Mouse (Mus musculus) kidney, postnatal 25 days (tissue): ENCODE measurements around the gene Vps37c.

ENCODE experiments used
- DNase-seq, 2 experiments: peaks; one replicate each; pipeline ENCODE4 v3.0.0; 2021; ENCODE audit warnings: mixed read lengths in 2 of 2

The Vps37c gene

DNA sequence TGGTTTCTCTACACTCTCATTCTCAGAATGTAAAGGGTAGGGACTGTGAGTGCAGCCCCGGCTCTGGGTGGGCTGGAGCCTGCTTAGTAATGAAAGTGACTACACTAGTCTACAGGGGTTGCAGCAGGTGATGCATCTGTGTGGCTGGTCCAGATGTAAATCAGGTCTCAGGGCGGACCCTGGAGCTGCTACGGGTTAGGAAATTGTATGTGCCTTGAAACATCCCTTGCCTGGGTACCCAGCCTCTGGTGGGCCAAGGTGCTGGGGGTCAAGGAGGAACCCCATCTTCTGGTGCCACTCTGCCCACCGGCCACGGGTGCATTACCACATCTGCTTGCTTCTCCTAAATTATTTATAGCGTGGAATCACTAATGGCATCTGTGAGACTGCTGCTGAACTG, 25.6 kb downstream of the Vps37c start:
- DNase-seq, result no peak

GRCm38 (mm10) chr19:10714682-10715475, 26.3 kb downstream of the Vps37c start:
- DNase-seq, result peak; percentile 76 to 77

DNA sequence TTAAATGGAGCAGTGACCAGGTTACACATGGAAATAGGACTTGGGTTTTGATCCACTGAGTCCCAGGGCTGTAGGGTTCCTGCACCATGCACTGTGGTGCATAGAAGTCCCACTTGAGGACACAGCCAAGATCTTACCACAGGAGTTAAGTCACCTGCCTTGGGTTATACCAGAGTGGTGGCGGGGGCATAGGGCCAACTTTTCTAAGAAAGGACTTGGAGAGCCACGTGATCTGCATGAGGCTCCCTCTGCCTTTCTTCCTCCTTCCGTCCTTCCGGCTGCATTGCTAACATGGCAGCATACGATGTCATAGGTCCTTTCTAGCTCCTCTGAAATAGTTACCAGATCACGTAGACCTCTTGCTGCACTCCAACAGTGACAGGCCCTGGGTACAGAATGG, 26.9 kb downstream of the Vps37c start:
- DNase-seq, result peak in 1 of 2 experiments; percentile 23

GRCm38 (mm10) chr19:10718251-10718775, 29.8 kb downstream of the Vps37c start:
- DNase-seq, result peak in 1 of 2 experiments; percentile 40

- no peak for DNase-seq
These were observed 31.2 kb downstream of the Vps37c start for GRCm38 (mm10) chr19:10719751-10720150.

GRCm38 (mm10) chr19:10720524-10720923, 32.0 kb downstream of the Vps37c start:
- DNase-seq, result no peak

DNA sequence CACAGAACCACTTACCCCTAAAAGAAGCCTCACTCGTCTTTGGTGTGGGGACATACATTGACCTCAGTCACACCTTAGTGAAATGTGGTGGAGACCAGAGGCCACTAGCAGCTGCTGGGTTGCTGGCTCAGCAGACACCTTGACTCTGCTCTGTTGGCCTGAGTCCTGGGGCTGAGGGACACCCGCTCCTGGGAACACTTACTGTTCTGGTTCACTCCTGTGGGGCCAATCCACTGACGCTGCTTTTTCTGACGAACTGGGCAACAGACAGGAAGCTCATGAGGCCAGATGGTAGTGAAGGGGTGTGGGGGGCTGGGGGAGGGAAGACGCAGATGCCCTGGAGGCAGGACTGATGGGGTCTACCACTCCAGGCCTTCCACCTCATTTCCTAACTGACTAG, 32.5 kb downstream of the Vps37c start:
- no peak for DNase-seq

DNA sequence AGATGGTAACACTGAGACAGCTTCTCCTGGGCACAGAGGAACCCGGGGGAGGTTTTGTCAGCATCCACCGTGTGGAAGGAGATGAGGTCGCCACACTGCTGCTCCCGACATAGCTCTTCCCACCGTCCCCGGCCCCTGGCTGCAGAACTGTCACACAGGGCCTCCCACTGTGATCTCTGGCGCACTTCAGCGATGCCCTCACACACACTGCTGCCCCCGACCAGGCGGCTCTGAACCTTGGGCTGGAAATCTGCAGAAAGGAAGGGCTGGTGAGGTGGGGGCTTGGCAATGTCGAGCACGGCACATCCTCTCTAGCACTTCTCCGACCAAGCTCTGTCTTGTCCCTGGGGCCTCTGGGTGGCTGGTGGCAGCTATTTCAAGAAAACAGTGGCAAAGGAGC, 34.5 kb downstream of the Vps37c start:
- no peak for DNase-seq

GRCm38 (mm10) chr19:10723649-10724048, 35.1 kb downstream of the Vps37c start:
- no peak for DNase-seq

GRCm38 (mm10) chr19:10724629-10725363, 36.3 kb downstream of the Vps37c start:
- DNase-seq, result no peak

DNA sequence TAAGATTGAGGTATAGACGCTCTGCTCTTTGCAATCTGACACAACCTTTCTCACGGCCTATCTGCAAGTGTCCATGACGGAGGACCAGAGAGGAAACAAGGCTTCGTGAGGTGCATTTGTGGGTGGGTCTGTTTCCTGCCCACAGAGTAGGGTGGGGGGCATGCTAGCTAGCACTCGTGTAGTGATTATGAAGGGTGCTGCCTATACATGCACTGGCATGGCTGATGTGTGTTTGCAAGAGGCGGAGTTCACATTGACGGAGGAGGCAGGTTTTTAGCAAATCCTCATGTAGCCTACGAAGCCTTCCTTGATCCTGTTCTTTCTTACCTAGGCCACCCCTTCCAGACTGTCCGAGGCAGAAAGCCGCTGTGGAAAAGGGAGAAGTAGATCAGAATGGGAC, 41.4 kb downstream of the Vps37c start:
- DNase-seq, result no peak

DNA sequence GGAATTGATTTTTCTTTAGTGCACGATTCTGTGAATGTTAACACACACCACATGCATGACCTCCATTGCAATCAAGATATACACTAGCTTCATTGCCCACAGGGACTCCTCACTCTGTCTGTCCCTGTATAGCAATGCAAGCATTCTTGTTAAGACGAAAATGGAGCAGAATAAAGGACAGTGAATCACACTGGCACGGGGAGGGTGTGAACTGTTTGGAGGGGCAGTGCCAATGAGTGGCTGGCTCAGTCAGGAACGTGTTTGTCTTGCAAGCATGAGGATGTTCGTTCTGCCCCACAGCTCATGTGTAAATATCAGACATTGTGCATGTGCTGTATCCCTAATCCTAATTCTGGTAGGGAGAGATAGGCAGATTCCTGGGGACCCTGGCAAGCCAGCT, 41.9 kb downstream of the Vps37c start:
- no peak for DNase-seq

DNA sequence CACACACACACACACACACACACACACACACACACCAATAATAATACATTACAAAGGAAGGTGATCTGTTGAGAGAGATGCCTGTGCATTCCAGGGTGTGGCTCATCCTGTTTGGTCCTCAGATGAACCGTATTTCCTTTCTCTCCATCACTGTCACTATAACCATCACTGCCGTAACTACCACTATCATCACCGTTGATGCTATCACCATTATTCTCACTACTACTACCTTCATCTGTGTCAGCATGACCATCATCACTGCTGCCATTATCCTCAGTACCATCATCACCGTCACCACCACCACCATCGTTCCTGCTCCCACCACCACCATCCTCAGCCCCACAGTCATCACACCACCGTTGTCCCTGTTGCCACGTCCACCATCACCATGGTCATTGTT, 43.4 kb downstream of the Vps37c start:
- no peak for DNase-seq

DNA sequence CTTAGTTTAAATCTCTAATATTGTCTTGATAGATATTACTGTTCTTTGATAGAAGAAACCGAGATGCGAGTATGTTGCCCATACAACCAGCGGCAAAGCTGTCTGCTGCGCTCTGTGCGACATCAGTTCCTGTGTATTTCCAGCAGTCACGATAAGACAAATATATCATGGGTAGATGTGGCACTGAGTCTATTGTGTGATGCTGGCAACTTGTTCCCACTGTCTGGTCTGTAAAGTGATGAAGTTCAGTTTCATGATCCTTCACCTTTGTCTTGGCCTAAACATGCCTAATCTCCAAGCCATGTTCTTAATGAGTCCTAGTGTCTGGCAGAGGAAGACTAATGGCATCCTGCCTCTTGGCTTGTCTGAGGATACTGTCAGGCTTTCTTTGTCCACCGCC, 44.2 kb downstream of the Vps37c start:
- DNase-seq, result no peak

- no peak for DNase-seq
These were observed 45.1 kb downstream of the Vps37c start for GRCm38 (mm10) chr19:10733501-10734127.

- DNase-seq, result no peak
These were observed 46.0 kb downstream of the Vps37c start for GRCm38 (mm10) chr19:10734554-10734953.

DNA sequence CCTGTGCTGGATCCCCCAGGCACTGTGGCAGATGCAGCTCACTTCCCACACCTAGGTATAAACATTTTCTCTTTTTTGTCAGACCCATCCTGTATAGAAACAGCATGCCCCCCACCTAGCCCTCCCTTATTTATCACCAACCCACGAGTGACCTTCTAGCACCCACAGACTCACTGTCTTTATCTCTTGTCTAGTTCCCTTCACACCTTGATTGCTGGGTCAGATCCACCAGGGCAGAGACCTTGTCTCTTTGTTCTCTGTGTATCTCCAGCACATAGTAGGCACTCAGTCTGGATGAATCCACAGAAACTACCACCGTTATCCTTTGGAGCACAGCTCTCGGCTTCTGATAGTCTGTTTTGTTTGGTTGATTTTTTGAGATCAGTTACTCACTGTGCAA, 46.5 kb downstream of the Vps37c start:
- no peak for DNase-seq

GRCm38 (mm10) chr19:10735861-10736260, 47.3 kb downstream of the Vps37c start:
- DNase-seq, result no peak

- DNase-seq, result no peak
These were observed 49.5 kb downstream of the Vps37c start for GRCm38 (mm10) chr19:10738038-10738437.

DNA sequence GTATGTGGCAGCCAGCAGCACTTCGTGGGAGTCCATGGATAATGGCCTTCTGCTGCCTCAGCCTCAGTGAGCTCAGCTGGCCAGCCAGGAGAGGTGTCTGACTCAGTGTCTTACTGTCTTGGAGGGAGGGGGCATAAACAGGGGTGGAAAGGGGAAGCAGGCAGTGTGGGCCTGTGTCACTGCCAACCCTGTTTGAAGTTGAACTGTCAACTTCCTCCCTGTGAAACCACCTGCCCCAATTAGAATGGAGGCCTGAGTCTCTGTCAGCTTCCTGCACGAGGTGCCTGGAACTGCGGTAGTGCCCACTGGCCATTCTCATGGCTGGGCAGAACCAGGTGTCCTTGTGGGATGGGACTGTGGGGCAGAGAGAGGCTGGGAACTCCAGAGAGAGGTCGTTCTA, 50.3 kb downstream of the Vps37c start, which contains the start of gene Cd5:
Gene Cd5, minus strand, starts transcription at position 192 of the 400 bp plus-strand sequence.
- no peak for DNase-seq

DNA sequence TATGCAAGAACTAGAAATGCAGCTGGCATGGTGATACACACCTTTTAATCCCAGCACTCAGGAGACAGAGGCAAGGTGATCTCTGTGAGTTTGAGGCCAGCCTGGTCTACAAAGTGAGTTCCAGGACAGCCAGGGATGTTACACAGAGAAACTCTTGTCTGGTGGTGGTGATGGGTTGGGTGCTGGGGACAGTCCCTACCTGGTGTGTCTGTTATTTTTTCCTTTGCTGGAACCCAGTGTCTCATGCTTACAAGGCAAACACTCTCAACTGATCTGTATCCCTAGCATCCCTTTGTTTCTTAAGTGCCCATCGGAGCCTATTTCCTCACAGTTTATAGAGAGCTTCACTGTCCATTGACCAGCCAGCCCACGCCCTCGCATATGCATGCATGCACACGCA, 51.4 kb downstream of the Vps37c start:
- no peak for DNase-seq

DNA sequence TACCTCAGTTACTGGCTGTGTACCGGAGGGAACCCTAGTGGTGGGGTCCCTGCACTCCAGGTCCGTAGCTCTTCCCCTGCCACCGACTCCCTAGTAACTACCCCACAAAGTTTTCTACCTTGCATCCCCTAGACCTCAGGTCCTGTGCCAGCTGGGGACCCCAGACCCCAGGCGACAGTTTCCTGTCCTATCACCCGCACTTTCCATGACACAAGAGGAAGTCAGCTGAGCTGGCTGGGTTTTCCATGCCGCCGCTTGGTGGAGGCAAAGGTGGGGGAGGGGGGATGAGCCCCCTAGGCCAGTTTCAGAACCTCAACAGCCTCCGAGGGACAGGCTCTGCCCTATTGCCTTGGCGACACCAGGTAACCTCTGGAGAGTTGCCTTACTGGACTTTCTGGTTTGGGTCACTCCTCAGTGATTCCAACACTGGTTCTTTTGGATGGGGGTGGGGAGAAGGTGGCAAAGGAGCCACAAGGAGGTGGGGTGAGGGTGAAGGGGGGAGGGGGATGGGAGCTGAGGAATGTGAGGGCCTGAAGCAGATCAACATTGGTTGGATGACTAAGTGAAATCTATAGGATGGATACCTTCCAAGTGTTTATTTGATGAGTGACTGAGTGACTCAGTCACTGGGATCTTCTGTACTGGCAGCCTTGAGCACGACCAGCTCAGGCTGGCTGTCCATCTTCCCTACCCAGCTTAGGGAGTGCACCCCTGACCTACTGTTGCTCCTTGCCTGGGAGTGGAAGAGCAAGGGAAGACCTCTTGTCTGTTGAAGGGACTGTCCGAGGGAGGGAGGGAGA, 52.3 kb downstream of the Vps37c start:
- DNase-seq, result peak; percentile 35 to 59

DNA sequence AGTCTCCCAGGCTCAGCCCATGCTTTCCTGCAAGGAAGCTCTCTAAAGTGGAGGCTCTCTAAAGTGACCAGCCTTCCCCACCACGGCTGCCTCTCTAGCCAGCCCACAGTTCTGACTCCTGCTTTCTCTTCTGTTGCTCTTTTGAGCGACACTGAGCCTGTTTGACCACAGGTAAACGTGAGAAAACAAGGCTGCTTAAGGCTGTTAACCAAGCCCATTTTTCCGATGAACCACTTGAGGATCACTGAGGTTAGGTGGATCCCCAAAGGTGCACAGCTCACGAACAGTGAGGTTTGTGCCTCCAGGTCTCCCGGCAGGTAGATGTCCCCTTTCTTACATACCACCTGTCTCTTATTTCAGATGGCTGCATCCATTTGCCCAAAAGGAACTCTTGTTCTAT, 53.6 kb downstream of the Vps37c start:
- no peak for DNase-seq
